Mouse (Mus musculus): Measurements from ENCODE around the gene Tmem30c.

Tmem30c gene

GRCm38 (mm10) chr16:57292765-57293164 is at the start of gene Tmem30c:
Gene Tmem30c (minus strand): TSS chr16:57292865.
- no peak for DNase-seq

DNA sequence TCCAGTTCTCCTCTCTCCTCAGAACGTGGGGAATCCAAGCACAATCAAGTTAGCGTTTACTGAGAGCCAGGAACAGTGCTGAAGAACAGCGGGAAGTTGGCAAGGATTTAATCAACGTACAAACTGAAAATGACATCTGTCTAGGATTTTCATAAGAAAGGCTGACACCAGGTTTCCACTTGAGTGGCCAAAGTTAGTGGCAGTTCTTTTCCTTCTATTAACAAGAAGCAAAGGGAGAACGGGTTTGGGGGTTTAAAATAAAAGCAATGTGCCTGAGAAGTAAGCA is 47.9 kb upstream of the Tmem30c start:
- DNase-seq, result no peak

DNA sequence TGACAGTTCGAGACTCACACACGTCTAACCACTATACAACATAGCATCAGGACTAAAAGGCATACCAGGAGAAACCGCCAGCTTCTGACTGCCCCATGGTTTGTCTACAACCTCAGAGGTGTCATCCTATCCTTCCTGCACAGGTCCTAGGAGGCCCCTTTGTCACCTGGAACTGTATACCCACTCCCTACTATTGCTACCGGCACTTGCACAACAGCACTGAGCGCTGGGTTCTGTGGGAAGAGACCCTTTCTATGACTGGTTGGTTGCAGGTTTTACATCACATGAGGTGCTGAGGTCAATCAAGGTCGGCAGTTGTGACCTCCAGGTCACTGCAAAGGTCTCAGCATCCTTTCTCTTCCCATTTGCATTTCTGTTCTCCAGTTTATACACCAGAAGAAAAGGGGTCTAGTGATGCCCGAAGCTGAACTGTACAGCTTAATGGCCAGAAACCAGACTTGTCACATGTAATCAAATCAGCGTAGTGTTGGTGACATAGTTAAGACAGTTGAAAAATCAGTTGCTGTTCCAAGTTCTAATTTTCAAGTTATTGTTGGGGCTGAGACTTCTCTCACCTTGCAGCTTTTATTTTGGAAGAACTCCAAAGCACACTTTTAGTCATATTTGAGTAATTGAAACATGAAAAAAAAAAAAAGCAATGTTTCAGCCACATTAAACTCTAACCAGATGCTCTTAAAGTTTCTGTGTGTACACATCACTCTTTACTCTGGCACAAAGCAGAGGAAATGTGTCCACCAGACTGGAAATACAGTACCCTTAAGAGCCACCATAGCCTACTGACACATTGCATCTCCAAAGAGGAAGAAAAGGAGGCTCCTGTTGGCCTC is 47.3 kb upstream of the Tmem30c start:
- no peak for DNase-seq

DNA sequence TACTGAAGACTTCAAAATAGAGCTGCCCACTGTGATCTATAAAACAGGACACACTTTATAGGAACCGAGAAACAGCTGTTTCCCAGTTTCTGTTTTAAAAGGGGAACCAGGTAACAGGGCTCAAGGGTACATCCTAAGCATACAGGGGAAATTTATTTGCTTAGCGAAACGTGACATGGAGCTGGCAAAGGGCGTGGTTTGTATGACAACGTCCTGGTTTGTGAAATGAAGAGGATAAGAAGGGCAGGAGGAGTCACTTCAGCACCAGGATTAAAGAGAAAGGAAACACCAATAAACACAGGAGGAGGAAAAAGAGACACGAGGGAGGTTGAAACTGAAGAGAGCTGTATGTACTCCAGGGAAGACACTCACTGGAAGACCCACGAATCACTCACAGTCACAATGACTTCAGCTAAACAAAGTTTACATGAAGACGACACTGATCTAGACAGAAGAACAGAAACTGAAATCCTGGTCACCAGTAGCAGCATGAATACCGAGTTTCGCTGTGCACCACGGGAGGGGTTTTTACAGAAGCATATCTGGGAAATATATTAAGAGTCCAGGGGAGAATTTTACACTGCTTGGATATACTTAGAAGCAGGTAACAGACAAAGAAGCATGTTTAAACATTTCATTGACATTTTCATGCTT is 44.2 kb upstream of the Tmem30c start:
- peak in 1 of 2 experiments; percentile 9 for DNase-seq

GRCm38 (mm10) chr16:57332301-57332700 is 39.6 kb upstream of the Tmem30c start:
- DNase-seq, result no peak

- no peak for DNase-seq
These were observed 37.4 kb upstream of the Tmem30c start for GRCm38 (mm10) chr16:57330111-57330510.

GRCm38 (mm10) chr16:57329028-57329427 is 36.4 kb upstream of the Tmem30c start:
- DNase-seq, result no peak

- DNase-seq, result no peak
These were observed 34.3 kb upstream of the Tmem30c start for GRCm38 (mm10) chr16:57326996-57327395.

DNA sequence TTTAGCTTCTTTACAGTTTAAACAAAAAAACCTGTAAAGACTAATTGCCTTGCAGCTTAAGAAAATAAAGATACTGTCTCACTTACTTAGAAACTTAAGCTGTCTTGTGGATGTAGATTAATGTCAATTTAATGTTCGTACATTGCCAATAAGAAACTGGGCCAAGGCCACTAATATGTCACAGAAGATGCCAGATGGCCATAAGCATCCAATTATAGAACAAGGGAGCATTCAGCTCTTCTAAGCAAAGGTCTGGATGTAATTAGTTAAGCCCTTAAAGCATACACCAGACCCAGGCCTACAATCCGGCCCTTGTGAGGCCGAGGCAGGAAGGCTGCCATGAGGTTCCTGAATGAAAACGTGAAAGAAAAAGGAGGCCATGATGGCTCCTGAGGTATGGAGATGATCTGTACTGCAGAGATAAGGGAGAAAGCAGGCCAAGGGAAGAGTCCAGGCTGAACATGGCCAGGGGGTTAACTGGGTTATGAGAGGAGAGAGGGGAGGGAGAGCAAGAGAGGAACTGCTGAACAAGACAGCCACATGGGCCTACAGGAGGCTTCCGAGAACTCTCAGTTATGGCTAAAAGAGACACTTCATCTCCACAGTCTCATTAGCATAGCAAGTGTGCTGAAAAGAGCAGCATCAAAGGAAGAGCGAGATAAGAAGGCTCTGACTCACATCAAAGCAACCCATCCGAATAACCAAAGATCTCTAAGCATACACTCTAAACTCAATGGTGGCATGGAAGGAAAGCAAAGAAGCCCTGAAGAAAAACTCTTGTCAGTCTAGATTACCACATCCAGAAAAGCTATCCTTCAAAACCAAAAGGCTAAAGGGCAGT is 26.8 kb upstream of the Tmem30c start:
- DNase-seq, result no peak

GRCm38 (mm10) chr16:57318637-57319125 is 26.0 kb upstream of the Tmem30c start:
- DNase-seq, result no peak

DNA sequence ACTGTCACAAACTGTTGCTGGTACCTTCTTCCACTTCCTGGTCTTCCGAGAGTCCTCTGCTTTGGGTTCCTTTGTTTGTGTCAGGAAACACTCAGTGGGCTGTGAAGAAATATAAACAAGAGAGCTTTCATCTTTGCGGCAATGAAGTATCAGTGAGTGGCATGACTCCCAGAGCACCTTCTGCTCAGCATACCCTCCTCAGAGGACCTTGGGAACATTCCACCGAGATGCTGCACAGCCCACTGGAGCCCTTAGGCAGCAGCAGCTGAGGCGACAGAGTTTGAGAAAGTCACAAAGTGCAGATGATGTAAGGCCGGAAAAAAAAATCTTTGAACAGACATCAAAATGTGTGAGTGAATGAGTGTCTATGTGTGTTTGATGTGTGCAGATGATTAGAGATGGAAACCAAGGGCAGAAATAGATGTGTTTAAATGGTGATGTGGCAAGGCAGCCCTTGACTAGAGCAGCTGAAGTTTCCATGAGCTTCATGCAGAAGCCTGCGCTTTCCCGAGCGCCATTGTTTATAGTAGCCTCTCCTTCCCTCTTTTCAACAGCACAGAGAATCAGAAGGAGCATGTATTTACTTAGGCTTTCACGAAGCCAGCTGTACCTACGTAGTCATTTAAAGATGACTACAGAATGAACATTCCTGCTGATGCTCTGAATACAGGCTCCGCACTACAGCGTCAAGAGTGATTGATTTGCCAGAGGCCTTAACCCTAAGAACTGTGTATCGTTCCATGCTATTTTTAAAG is 25.4 kb upstream of the Tmem30c start:
- DNase-seq, result no peak

DNA sequence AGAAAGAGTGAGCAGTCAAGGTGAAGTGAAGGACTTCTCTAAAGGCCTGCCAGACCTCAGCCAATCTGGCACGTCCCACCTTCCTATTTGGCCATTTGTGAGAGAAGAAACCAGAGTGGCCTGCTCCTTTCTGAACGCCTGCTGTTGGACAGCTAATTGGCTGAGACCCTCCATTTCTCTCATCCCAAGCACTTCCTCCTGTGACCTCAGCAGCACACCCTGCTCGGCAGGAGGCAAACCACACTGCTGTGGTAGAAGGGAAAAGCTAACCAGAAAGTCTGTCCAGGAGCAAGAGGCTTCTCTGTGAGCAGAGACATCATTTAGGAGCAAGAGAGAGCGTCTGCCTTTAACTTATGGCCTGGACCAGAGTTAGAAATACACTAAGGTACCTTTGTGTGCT is 24.5 kb upstream of the Tmem30c start:
- no peak for DNase-seq

DNA sequence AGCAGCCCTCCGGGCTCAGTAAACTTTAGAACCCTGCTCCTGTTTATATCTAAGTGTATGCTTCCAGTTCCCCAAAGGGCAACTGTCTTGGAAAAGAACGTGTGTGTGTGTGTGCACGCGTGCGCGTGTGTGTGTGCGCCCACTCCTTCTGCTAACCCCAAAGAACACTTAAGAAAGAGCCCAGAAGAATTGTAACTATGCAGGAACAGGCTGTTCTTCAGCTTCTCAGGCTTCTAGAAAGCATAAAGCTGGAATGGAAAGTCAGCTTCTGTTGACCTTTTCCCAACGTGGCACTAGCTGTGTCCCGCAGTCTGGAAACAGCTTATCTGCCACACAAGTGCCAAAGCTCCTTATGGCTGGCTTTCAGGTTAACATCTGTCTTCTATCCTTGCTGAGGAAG is 22.4 kb upstream of the Tmem30c start:
- DNase-seq, result no peak

GRCm38 (mm10) chr16:57314236-57314635 is 21.6 kb upstream of the Tmem30c start:
- no peak for DNase-seq

GRCm38 (mm10) chr16:57313487-57313886 is 20.8 kb upstream of the Tmem30c start:
- peak in 1 of 2 experiments; percentile 13 for DNase-seq

- no peak for DNase-seq
These were observed 19.5 kb upstream of the Tmem30c start for GRCm38 (mm10) chr16:57312130-57312529.

GRCm38 (mm10) chr16:57305463-57305862 is 12.8 kb upstream of the Tmem30c start:
- no peak for DNase-seq

- no peak for DNase-seq
These were observed 11.1 kb upstream of the Tmem30c start for GRCm38 (mm10) chr16:57303716-57304115.

- no peak for DNase-seq
These were observed 10.4 kb upstream of the Tmem30c start for GRCm38 (mm10) chr16:57302792-57303698.

DNA sequence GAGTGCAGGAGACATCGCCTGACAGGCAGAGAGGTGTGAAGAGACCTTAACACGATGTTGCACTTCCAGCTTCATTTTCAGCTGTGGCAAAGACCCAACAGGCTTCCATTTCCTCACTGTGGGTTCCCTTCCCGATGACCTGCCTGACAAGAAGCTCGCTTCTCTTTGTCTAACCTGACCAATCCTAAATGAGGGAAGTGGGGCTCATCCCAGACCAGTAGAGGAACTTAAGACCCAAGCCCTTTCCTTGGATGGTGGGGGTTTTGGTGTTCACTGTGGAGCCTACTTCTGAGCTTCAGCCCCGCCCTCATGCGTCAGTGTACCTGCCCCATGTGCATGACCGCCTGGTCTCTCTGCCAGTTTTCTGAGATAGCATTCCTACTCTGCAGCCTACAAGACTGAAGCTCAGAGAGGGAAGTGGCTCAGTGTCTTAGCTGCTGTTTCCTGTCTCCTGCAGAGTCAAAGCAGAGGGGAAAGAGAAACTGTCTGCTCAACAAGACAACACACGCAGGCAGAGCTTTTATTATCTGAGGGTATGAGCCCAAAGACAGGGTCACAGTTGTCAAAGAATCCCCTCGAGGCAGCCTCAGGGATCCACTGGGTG is 8.9 kb upstream of the Tmem30c start:
- peak in 1 of 2 experiments; percentile 18 for DNase-seq
